Mouse (Mus musculus): Measurements from ENCODE around the gene Snrpf. TPM values are rescaled to one million over a fixed set of nuclear protein-coding genes. Genes with fewer than 3 reads are reported as not detected.

The Snrpf gene
- polyA plus RNA-seq, 1 experiment from 2014 or later, result 93.2 TPM

Other genes starting within 250 kb of the Snrpf start
- gene Lta4h, start 136.3 kb downstream of the Snrpf start, polyA plus RNA-seq (2015; fragmentation: Nextera tagmentation; extraction: Ambion mirVana), result 219 and 220 TPM in 2 replicates
- gene Hal, start 100.9 kb downstream of the Snrpf start, polyA plus RNA-seq (2015; fragmentation: Nextera tagmentation; extraction: Ambion mirVana), result 3.0 and 3.7 TPM in 2 replicates
- 1.3 and 1.7 TPM in 2 replicates for gene Amdhd1, start 49.7 kb downstream of the Snrpf start, polyA plus RNA-seq (2015; fragmentation: Nextera tagmentation; extraction: Ambion mirVana)
- gene Ccdc38, start 49.1 kb downstream of the Snrpf start, polyA plus RNA-seq (2015; fragmentation: Nextera tagmentation; extraction: Ambion mirVana), result 0.25 and 0.35 TPM in 2 replicates
- gene Ntn4, start 51.0 kb upstream of the Snrpf start, polyA plus RNA-seq (2015; fragmentation: Nextera tagmentation; extraction: Ambion mirVana), result 0.39 and 0.74 TPM in 2 replicates
- 0.22 and 0.35 TPM in 2 replicates for gene Usp44, start 241.8 kb upstream of the Snrpf start, polyA plus RNA-seq (2015; fragmentation: Nextera tagmentation; extraction: Ambion mirVana)

All from stomach, embryonic 16.5 days (tissue).